Mouse (Mus musculus): ENCODE results near the gene Atg9b.

The Atg9b gene

GRCm38 (mm10) chr5:24347186-24347875, 44.6 kb downstream of the Atg9b start:
- DNase-seq, result no peak

GRCm38 (mm10) chr5:24346313-24346712, 45.6 kb downstream of the Atg9b start:
- no peak for DNase-seq

GRCm38 (mm10) chr5:24344477-24345051, 47.4 kb downstream of the Atg9b start:
- peak; percentile 76 to 82 for DNase-seq

- DNase-seq, result peak; percentile 74 to 82
Observed at GRCm38 (mm10) chr5:24343977-24344436, 47.9 kb downstream of the Atg9b start.

GRCm38 (mm10) chr5:24343379-24343778, 48.6 kb downstream of the Atg9b start:
- no peak for DNase-seq

- no peak for DNase-seq
Observed at GRCm38 (mm10) chr5:24342966-24343365, 49.0 kb downstream of the Atg9b start.

- DNase-seq, result no peak
Observed at GRCm38 (mm10) chr5:24342205-24342963, 49.6 kb downstream of the Atg9b start.

- no peak for DNase-seq
Observed at GRCm38 (mm10) chr5:24337821-24338220, 54.1 kb downstream of the Atg9b start.

- peak; percentile 53 to 65 for DNase-seq
Observed at GRCm38 (mm10) chr5:24337366-24337765, 54.6 kb downstream of the Atg9b start.

- DNase-seq, result peak; percentile 79 to 83
Observed at GRCm38 (mm10) chr5:24335888-24336511, 55.9 kb downstream of the Atg9b start.

- DNase-seq, result peak; percentile 72 to 77
Observed at GRCm38 (mm10) chr5:24334749-24335148, 57.2 kb downstream of the Atg9b start.
